ENCODE assay signal across 10 mouse cellular contexts in the genomic region with DNA sequence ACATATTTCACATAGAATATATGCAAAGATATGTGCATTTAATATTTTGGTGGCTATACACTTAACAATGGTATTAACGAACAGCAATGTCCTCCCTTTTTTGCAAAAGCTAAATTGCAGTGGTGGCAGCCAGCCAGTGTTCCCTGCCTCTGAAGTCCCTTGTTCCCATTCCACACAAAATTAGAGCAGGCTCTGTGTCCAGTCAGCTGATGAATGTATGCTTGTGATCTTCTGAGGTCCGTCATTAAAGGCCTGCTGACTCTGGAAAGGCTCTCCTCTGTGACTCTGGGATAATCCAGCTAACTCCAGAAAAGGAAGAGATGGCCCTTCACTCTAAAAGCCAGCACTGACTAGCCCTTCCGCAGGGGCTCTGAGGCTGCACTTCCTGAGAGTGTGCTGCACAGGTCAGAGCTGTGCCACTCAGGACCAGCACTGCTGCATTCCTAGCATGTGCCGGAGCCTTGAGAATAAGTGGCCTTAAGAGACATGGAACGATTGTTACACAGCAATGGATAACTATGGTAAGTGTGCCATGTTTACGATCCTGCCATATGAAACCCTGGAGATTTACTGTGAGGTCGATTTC. TPM values are rescaled to one million over a fixed set of nuclear protein-coding genes. Genes with fewer than 3 reads are reported as not detected.
DNase-seq lines count a peak whose midpoint lies in the region; ATAC-seq and TF ChIP-seq lines count a peak whose summit lies in the region.
"Had no signal": no experiment of that assay in that cellular context is flagged by ENCODE, and none has a peak within 500 bp of the region (broad histone marks: within the 10 kb centered on the region; RNA-seq: fewer than 3 reads in every experiment).

No protein-coding gene starts in this region.

- ATAC-seq in heart, embryonic 16.5 days (replicated peaks; ENCODE audit: extremely low read depth, insufficient read depth, low FRiP score) = no peak; the same call in 1 of the 2 replicates
- peak; percentile 76 for ATAC-seq in stomach, embryonic 14.5 days (ENCODE audit: insufficient number of reproducible peaks, insufficient read depth, low FRiP score, low read depth)
- ATAC-seq in stomach, postnatal 0 days (ENCODE audit: low FRiP score, low TSS enrichment) = no peak
- ATAC-seq in kidney, postnatal 0 days (replicated peaks; ENCODE audit: low FRiP score, low read depth) = peak; percentile 46; the same call in 1 of the 2 replicates
- ATAC-seq in stomach, embryonic 16.5 days (ENCODE audit: insufficient read depth, low FRiP score) = no peak; the same call in 1 of the 2 replicates
- no peak for ATAC-seq in inflammation-experienced regulatory T-cells, adult 6 months

- DNase-seq in heart, adult 9 months (ENCODE audit: low spot score in 2 of 2) = no peak
- no peak for DNase-seq in stomach, postnatal 0 days (ENCODE audit: low spot score)
- peak; percentile 70 for DNase-seq in kidney, postnatal 0 days (ENCODE audit: low spot score)
- DNase-seq in spleen, adult 18-20 months = no peak
- DNase-seq: liver, postnatal 0 days; thymus, postnatal 25 days had no signal

- 49% methylated on average over 7 of the region's 7 CpGs for WGBS in heart, embryonic 16.5 days
- 51% methylated on average over 7 of the region's 7 CpGs for WGBS in stomach, embryonic 14.5 days
- WGBS in stomach, postnatal 0 days = 47% methylated on average over 7 of the region's 7 CpGs
- WGBS in kidney, postnatal 0 days = 40% methylated on average over 7 of the region's 7 CpGs
- 48% methylated on average over 7 of the region's 7 CpGs for WGBS in stomach, embryonic 16.5 days

- H3K9me3 ChIP-seq in heart, embryonic 16.5 days (replicated peaks; ENCODE audit: control insufficient read depth, low read length) = no peaks in the 10 kb centered on the region
- H3K9me3 ChIP-seq in stomach, embryonic 14.5 days (ENCODE audit: control insufficient read depth, low read depth, low read length) = no peaks in the 10 kb centered on the region
- H3K9me3 ChIP-seq in stomach, postnatal 0 days (ENCODE audit: control insufficient read depth, low read length) = no peaks in the 10 kb centered on the region
- H3K9me3 ChIP-seq in kidney, postnatal 0 days (replicated peaks; ENCODE audit: low read length) = no peaks in the 10 kb centered on the region
- H3K9me3 ChIP-seq in stomach, embryonic 16.5 days (replicated peaks; ENCODE audit: control insufficient read depth, low read length) = no peaks in the 10 kb centered on the region

- H3K27me3 ChIP-seq in heart, embryonic 16.5 days (ENCODE audit: control insufficient read depth, insufficient read depth, low read length) = no peaks in the 10 kb centered on the region
- no peaks in the 10 kb centered on the region for H3K27me3 ChIP-seq in stomach, embryonic 14.5 days (ENCODE audit: control insufficient read depth, insufficient read depth, low read length)
- no peaks in the 10 kb centered on the region for H3K27me3 ChIP-seq in stomach, postnatal 0 days (ENCODE audit: control insufficient read depth, insufficient read depth, low read length)
- no peaks in the 10 kb centered on the region for H3K27me3 ChIP-seq in kidney, postnatal 0 days (ENCODE audit: insufficient read depth, low read length)
- H3K27me3 ChIP-seq in stomach, embryonic 16.5 days (ENCODE audit: control insufficient read depth, insufficient read depth, low read length) = no peaks in the 10 kb centered on the region

- H3K4me3 ChIP-seq in heart, embryonic 16.5 days (ENCODE audit: low read length) = no peak overlapping the region
- no peak overlapping the region for H3K4me3 ChIP-seq in stomach, embryonic 14.5 days (ENCODE audit: low read depth, low read length)
- no peak overlapping the region for H3K4me3 ChIP-seq in stomach, postnatal 0 days (ENCODE audit: low read depth, low read length)
- no peak overlapping the region for H3K4me3 ChIP-seq in kidney, postnatal 0 days (replicated peaks; ENCODE audit: low read depth, low read length)
- no peak overlapping the region for H3K4me3 ChIP-seq in stomach, embryonic 16.5 days (replicated peaks; ENCODE audit: low read length)

- no peaks in the 10 kb centered on the region for H3K36me3 ChIP-seq in heart, embryonic 16.5 days (ENCODE audit: control insufficient read depth, insufficient read depth)
- no peaks in the 10 kb centered on the region for H3K36me3 ChIP-seq in stomach, embryonic 14.5 days (ENCODE audit: control insufficient read depth, insufficient read depth, low read length)
- H3K36me3 ChIP-seq in stomach, postnatal 0 days (ENCODE audit: control insufficient read depth, insufficient read depth, low read length) = no peaks in the 10 kb centered on the region
- H3K36me3 ChIP-seq in kidney, postnatal 0 days (ENCODE audit: insufficient read depth, low read length) = no peaks in the 10 kb centered on the region
- H3K36me3 ChIP-seq in stomach, embryonic 16.5 days (ENCODE audit: control insufficient read depth, insufficient read depth, low read length) = no peaks in the 10 kb centered on the region

- H3K9ac ChIP-seq in heart, embryonic 16.5 days (ENCODE audit: low read length) = no peak overlapping the region
- H3K9ac ChIP-seq in stomach, embryonic 14.5 days (replicated peaks; ENCODE audit: low read depth, low read length) = no peak overlapping the region
- H3K9ac ChIP-seq in stomach, postnatal 0 days (ENCODE audit: low read length) = no peak overlapping the region
- no peak overlapping the region for H3K9ac ChIP-seq in kidney, postnatal 0 days (ENCODE audit: low read depth, low read length)
- H3K9ac ChIP-seq in stomach, embryonic 16.5 days (ENCODE audit: low read length) = no peak overlapping the region
- H3K9ac ChIP-seq: liver, postnatal 0 days had no signal

- H3K4me2 ChIP-seq in heart, embryonic 16.5 days (ENCODE audit: low read depth, low read length) = no peak overlapping the region
- no peak overlapping the region for H3K4me2 ChIP-seq in stomach, embryonic 14.5 days (replicated peaks; ENCODE audit: low read depth, low read length)
- H3K4me2 ChIP-seq in stomach, postnatal 0 days (replicated peaks; ENCODE audit: low read depth) = no peak overlapping the region
- H3K4me2 ChIP-seq in kidney, postnatal 0 days (ENCODE audit: low read length) = no peak overlapping the region
- no peak overlapping the region for H3K4me2 ChIP-seq in stomach, embryonic 16.5 days (ENCODE audit: low read depth, low read length)

- no peak for TF ChIP-seq CTCF in stomach, postnatal 0 days (IDR thresholded peaks at IDR 0.05; ENCODE audit: low read depth)
- no peak for TF ChIP-seq CTCF in kidney, postnatal 0 days (IDR thresholded peaks at IDR 0.05; ENCODE audit: low read depth)

- peaks cover 10% of the 10 kb centered on the region for H3K4me1 ChIP-seq in heart, embryonic 16.5 days (ENCODE audit: control insufficient read depth, insufficient read depth, low read length)
- no peaks in the 10 kb centered on the region for H3K4me1 ChIP-seq in stomach, embryonic 14.5 days (ENCODE audit: control insufficient read depth, insufficient read depth, low read length)
- no peaks in the 10 kb centered on the region for H3K4me1 ChIP-seq in stomach, postnatal 0 days (replicated peaks; ENCODE audit: control insufficient read depth, insufficient read depth)
- H3K4me1 ChIP-seq in kidney, postnatal 0 days (replicated peaks; ENCODE audit: insufficient read depth, low read length) = 0 out of 2 replicates have a peak, but pooled peaks cover 6% of the 10 kb centered on the region
- no peaks in the 10 kb centered on the region for H3K4me1 ChIP-seq in stomach, embryonic 16.5 days (ENCODE audit: control insufficient read depth, insufficient read depth, low read length)

- TF ChIP-seq EP300 in stomach, postnatal 0 days (optimal IDR thresholded peaks at IDR 0.05) = no peak

- H3K27ac ChIP-seq in heart, embryonic 16.5 days (ENCODE audit: low read length) = peak overlapping the region; percentile 66
- H3K27ac ChIP-seq in stomach, embryonic 14.5 days (ENCODE audit: low read length) = no peak overlapping the region; the same call in 1 of the 2 replicates
- H3K27ac ChIP-seq in stomach, postnatal 0 days (replicated peaks) = no peak overlapping the region; the same call in 1 of the 2 replicates
- peak overlapping the region; percentile 36; the same call in 1 of the 2 replicates for H3K27ac ChIP-seq in kidney, postnatal 0 days
- H3K27ac ChIP-seq in stomach, embryonic 16.5 days (ENCODE audit: low read length) = peak overlapping the region; percentile 34; the same call in 1 of the 2 replicates

RNA-seq across cellular contexts. Expression of a gene that starts 51.0 kb away (rescaled TPM):
- 23.4 and 24.9 TPM in 2 replicates for polyA plus RNA-seq in heart, embryonic 16.5 days (2015; fragmentation: Nextera tagmentation; extraction: Ambion mirVana)
- polyA plus RNA-seq in stomach, embryonic 14.5 days (2014; fragmentation: Nextera tagmentation; extraction: Ambion mirVana) = 64.4 and 81.7 TPM in 2 replicates
- 18.6 and 21.3 TPM in 2 replicates for polyA plus RNA-seq in stomach, postnatal 0 days (2015; fragmentation: Nextera tagmentation; extraction: Ambion mirVana)
- polyA plus RNA-seq in kidney, postnatal 0 days (2015; fragmentation: Nextera tagmentation; extraction: Ambion mirVana) = 41.4 and 42.3 TPM in 2 replicates
- polyA plus RNA-seq in stomach, embryonic 16.5 days (2015; fragmentation: Nextera tagmentation; extraction: Ambion mirVana) = 34.4 and 40.1 TPM in 2 replicates
- 100 to 1,000 TPM in 1 of 3 experiments, 10 to 100 TPM in 2; 58.0 to 117 (median 58.3) TPM for polyA plus RNA-seq in inflammation-experienced regulatory T-cells, adult 6 months (2017; shearing (Covaris generic))

Comparison
In these comparisons a context has a peak if more than half of its experiments do, and no peak if none do; other contexts are left out.
1. ATAC-seq: peak in stomach, embryonic 14.5 days (single experiment) and kidney, postnatal 0 days (single experiment); none in heart, embryonic 16.5 days (single experiment), stomach, postnatal 0 days (single experiment), stomach, embryonic 16.5 days (single experiment) and inflammation-experienced regulatory T-cells, adult 6 months (single experiment).
2. H3K27ac ChIP-seq: peak in heart, embryonic 16.5 days (single experiment), kidney, postnatal 0 days (single experiment) and stomach, embryonic 16.5 days (single experiment); none in stomach, embryonic 14.5 days (single experiment) and stomach, postnatal 0 days (single experiment).